Mouse (Mus musculus): ENCODE measurements around the gene Ppme1.
A peak's percentile ranks its signal among the peaks of the same experiment; 100 is the strongest.

GRCm38 (mm10) chr7:100325482-100325881, 46.6 kb downstream of the Ppme1 start:
- TF ChIP-seq CTCF (IDR thresholded peaks at IDR 0.05; ENCODE audit: insufficient read depth, low read length), result peak; percentile 82
- TF ChIP-seq POLR2A (IDR thresholded peaks at IDR 0.05; ENCODE audit: borderline replicate concordance, extremely low read depth, low read depth, low read length), result no peak

Measured in lung, adult 2 months (tissue).